Mouse (Mus musculus) heart, embryonic 14.5 days (tissue): ENCODE results near the gene Cmtr1. TPM values are rescaled to one million over a fixed set of nuclear protein-coding genes. Genes with fewer than 3 reads are reported as not detected.

Source experiments
- ATAC-seq: fragments of 200-750 bp; cut with Nextera tagmentation; 2 replicates; pipeline ENCODE4 v1.8.0; 2017; ENCODE audit warnings: low read depth, moderate TSS enrichment; ENCODE audit not compliant: insufficient number of reproducible peaks, insufficient read depth, low FRiP score
- H3K27ac ChIP-seq, 2 experiments: fragments of 200-500 bp in 1 of 2; fragments of 300-500 bp in 1 of 2; sonication (generic) in 1 of 2; replicated peaks in 1 of 2; 2 replicates each; pipeline ENCODE4 v1.5.1; 2012 to 2014; ENCODE audit warnings: low read depth in 2 of 2, low read length in 2 of 2, control low read depth in 1 of 2, mild to moderate bottlenecking in 1 of 2, mixed read lengths in 1 of 2; ENCODE audit not compliant: control insufficient read depth in 1 of 2, insufficient read depth in 1 of 2
- H3K27me3 ChIP-seq: fragments of 300-500 bp; sonication (generic); 2 replicates; pipeline ENCODE4 v1.6.1; 2014; ENCODE audit warnings: mild to moderate bottlenecking, low read length, control low read depth; ENCODE audit not compliant: control insufficient read depth, insufficient read depth
- H3K36me3 ChIP-seq: fragments of 300-500 bp; sonication (generic); 2 replicates; pipeline ENCODE4 v1.6.1; 2014; ENCODE audit warnings: mild to moderate bottlenecking, control low read depth, low read length, mixed read lengths; ENCODE audit not compliant: control insufficient read depth, insufficient read depth
- H3K4me1 ChIP-seq, 2 experiments: fragments of 200-500 bp in 1 of 2; fragments of 300-500 bp in 1 of 2; sonication (generic) in 1 of 2; 2 replicates each; pipeline ENCODE4 v1.6.1; 2012 to 2014; ENCODE audit warnings: low read length in 2 of 2, control low read depth in 1 of 2, mixed read lengths in 1 of 2; ENCODE audit not compliant: control insufficient read depth in 2 of 2, insufficient read depth in 2 of 2
- H3K4me2 ChIP-seq: fragments of 300-500 bp; sonication (generic); 2 replicates; pipeline ENCODE4 v1.6.1; 2014; ENCODE audit warnings: mild to moderate bottlenecking, low read length
- H3K4me3 ChIP-seq, 2 experiments: fragments of 200-500 bp in 1 of 2; fragments of 300-500 bp in 1 of 2; sonication (generic) in 1 of 2; 2 replicates each; pipeline ENCODE4 v1.5.1; 2012 to 2014; ENCODE audit warnings: low read length in 2 of 2, mild to moderate bottlenecking in 2 of 2, control low read depth in 1 of 2, low read depth in 1 of 2, moderate library complexity in 1 of 2; ENCODE audit not compliant: control insufficient read depth in 1 of 2, insufficient read depth in 1 of 2
- H3K9ac ChIP-seq: fragments of 300-500 bp; sonication (generic); 2 replicates; pipeline ENCODE4 v1.6.1; 2014; ENCODE audit warnings: mild to moderate bottlenecking, low read length
- H3K9me3 ChIP-seq: fragments of 300-500 bp; sonication (generic); 2 replicates; pipeline ENCODE4 v1.6.1; 2016; ENCODE audit warnings: low read length, control low read depth; ENCODE audit not compliant: control insufficient read depth
- WGBS: fragments of 180-500 bp; shearing (Covaris S2); extraction: QIAGEN DNeasy Blood & Tissue Kit; methylation state at CpG from one replicate; pipeline ENCODE4 v1.1.7; 2014; 5-methylcytosine and 5-hydroxymethylcytosine counted together
- polyA plus RNA-seq: library from polyadenylated mRNA; unstranded; fragments of >200 nt; fragmentation: Nextera tagmentation; extraction: Ambion mirVana; gene quantifications from 2 replicates; pipeline ENCODE4 v1.2.1, GENCODE M21; 2014

Gene Cmtr1
- polyA plus RNA-seq, 1 experiment from 2014 or later, result 81.3 TPM

DNA sequence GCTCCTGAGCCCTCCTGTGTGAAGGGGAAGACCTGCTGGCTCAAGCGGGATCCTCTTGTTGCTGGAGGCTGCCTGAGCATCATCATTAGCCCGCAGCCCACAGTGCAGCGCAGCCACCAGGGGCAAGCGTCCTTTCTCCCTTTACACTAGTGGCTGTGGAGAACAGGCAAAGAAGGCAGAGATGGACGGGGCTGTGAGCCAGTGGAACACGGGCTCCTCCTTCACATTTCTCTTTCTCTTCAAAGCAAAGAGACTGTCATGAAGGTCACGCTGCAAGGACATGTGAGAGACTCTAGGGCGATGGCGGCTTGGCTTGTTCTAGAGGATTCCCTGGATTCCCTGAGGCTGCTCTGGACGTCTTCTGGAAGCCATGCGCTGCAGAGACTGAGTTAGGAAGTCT lies 19.4 kb upstream of the Cmtr1 start:
- Histone ChIP-seq H3K4me3 (no peak overlapping the region), H3K4me2 (no peak overlapping the region), H3K27ac (peak overlapping the region; percentile 14 to 16; a peak in 1 of 4 replicates), H3K4me1 (peaks cover 14 to 26% of the 10 kb centered on the region in 2 experiments), H3K9ac (no peak overlapping the region), H3K9me3 (no peaks in the 10 kb centered on the region), H3K36me3 (peaks cover 65% of the 10 kb centered on the region), H3K27me3 (no peaks in the 10 kb centered on the region)
- 78% methylated on average over 11 of the region's 11 CpGs for WGBS
- no peak for ATAC-seq

DNA sequence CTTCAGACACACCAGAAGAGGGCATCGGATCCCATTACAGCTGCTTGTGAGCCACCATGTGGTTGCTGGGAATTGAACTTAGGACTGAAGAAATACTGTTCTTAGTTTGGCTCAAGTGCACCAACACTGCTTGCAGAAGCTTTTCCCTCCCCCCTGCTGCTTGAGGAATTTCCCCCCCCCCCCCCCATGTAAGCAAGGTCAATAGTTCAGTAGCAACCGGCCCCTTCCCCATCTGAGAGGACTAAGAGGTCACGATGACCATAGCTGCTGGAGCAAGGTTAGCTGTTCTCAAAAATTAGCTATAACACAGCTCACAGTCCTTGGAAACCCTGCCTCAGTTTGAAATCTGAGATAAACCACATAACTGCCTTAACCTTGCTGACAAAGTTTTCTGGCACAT lies 18.2 kb upstream of the Cmtr1 start:
- WGBS, result 60% methylated on average over 3 of the region's 3 CpGs
- Histone ChIP-seq H3K4me1 (peaks cover 14 to 18% of the 10 kb centered on the region in 2 experiments), H3K36me3 (peaks cover 56% of the 10 kb centered on the region), H3K4me3 (no peak overlapping the region), H3K27me3 (no peaks in the 10 kb centered on the region), H3K9me3 (no peaks in the 10 kb centered on the region), H3K27ac (no peak overlapping the region), H3K4me2 (no peak overlapping the region), H3K9ac (no peak overlapping the region)
- ATAC-seq, result no peak

DNA sequence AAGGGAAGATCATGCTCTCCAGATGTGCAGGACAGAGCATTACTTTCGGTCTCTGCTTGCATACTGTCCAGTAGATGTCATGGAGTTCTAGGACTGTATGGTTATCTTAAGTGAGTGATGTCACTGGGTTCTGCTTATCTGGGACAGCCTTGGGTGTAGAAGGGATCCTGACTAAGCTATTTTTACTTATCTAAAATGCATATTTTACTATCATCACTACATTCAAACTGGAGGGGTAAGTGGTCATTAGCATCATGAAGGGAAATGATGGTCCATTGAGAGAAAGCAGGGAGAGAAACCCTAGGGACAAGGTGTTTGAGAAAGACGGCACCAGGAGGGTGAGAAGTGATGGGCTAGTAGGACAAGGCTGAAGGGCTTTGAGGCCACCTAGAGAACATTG lies 2.1 kb upstream of the Cmtr1 start:
- no peaks in the 10 kb centered on the region for H3K27me3 ChIP-seq
- peaks cover 2 to 9% of the 10 kb centered on the region in 2 experiments for H3K4me1 ChIP-seq
- H3K27ac ChIP-seq, result no peak overlapping the region
- no peaks in the 10 kb centered on the region for H3K9me3 ChIP-seq
- no peak overlapping the region for H3K4me2 ChIP-seq
- H3K9ac ChIP-seq, result no peak overlapping the region
- no peak for ATAC-seq
- peaks cover 4% of the 10 kb centered on the region for H3K36me3 ChIP-seq
- H3K4me3 ChIP-seq, result no peak overlapping the region
- WGBS, result 23% methylated on average over 2 of the region's 2 CpGs

DNA sequence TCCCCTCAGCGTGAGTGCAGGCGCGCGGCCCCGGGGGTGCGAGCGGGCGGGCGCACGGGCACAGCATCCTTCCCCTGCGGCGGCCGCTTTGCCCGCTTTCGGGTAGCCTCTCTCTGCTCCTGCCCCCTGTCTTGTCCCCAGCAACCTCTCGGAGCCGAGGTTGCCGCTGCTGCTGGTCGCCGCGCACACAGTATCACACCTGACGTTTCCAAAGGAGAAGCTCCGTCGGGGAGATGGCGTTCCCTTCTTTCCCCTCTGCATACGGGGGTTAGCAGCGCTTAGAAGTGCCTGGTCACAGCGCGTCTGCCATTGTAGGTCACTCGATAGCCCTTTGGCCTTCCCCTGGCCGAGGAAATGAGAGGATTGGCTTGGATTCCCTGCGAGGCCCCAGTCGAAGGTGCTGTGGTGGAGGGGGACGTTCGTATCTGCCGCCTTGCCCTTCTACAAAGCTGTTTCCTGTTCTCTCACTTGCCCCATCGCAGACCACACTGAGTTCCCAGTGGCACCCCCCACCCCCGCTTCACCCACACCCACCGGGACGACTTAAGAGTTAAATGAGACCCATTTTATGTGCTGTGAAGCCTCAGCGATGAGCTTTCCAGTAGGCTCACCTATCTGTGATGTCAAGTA lies 482 bp downstream of the Cmtr1 start:
- under 1% methylated on average over 41 of the region's 41 CpGs for WGBS
- H3K4me1 ChIP-seq, result peaks cover 2 to 9% of the 10 kb centered on the region in 2 experiments
- H3K27me3 ChIP-seq, result no peaks in the 10 kb centered on the region
- H3K27ac ChIP-seq, result peak overlapping the region; percentile 95 to 96
- peak overlapping the region; percentile 74 for H3K4me2 ChIP-seq
- H3K4me3 ChIP-seq, result peak overlapping the region; percentile 95
- H3K36me3 ChIP-seq, result peaks cover 29% of the 10 kb centered on the region
- H3K9ac ChIP-seq, result peak overlapping the region; percentile 97
- ATAC-seq, result peak; percentile 40
- H3K9me3 ChIP-seq, result no peaks in the 10 kb centered on the region

DNA sequence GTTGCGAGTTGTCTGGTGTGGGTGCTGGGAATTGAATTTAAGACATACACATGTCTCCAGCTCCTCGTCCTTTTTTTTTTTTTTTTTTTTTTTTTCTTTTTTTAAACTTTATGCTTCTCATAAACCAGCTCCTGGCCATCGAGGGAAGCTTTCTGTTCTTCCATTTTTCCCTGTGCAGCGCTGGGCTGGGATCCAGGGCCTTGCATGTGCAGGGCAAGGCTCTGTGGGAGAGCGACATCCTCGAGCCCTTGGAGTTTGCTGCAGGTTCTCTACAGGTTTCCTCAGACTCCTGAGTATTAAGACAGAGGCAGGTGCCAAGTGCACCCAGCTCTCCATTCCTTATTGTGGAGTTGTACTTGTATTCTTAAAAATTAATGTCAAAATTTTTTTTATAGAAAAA lies 1.8 kb downstream of the Cmtr1 start:
- Histone ChIP-seq H3K4me3 (no peak overlapping the region), H3K36me3 (peaks cover 40% of the 10 kb centered on the region), H3K4me1 (peaks cover 2 to 9% of the 10 kb centered on the region in 2 experiments), H3K4me2 (no peak overlapping the region), H3K9ac (no peak overlapping the region), H3K27me3 (no peaks in the 10 kb centered on the region), H3K27ac (no peak overlapping the region), H3K9me3 (no peaks in the 10 kb centered on the region)
- no peak for ATAC-seq
- 92% methylated on average over 6 of the region's 6 CpGs for WGBS

DNA sequence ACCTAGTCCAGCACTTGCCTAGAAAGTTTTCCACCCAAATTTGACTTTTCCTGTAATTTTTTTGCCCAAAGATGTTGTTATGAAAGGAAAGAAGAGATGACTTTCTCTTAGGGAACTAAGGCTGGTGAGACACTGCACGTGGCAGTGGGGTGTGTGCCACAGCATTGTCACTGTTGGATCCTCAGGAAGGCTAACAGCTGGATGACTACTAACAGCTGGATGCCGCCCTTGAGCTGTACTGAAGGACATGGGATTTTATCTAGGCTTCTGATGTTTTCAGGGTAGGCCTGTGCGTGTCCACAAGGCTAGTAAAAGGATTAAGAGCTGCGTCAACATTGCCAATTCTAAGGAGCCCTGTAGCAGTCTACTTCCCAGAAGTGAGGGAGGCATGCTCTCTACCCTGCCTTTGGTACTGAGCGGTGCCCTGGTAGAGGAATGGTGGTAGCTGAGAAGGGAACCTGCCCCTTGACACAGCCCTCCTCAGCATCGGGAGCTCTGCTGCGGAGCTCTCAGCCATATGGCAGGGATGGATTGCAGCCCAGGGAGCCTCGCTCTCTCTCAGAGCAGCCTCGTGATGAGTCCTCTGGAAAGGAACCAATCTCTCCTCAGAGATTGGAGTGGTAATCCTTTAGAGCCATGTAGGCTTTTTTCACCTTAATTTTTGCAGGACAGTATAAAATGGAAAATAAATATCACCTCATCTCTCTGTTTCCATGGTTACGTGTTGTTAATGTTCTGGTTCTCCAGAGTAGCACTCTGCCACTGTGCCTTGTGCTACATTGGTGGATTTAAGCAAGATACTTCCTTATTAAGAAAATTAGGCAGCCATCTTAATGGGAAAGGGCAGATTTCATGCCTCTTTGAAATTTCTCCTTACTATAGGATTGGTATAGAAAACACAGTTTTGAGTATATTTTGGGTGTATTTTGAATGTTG lies 7.9 kb downstream of the Cmtr1 start:
- Histone ChIP-seq H3K27me3 (no peaks in the 10 kb centered on the region), H3K4me2 (no peak overlapping the region), H3K9me3 (no peaks in the 10 kb centered on the region), H3K4me3 (no peak overlapping the region), H3K4me1 (no peaks in the 10 kb centered on the region), H3K36me3 (peaks cover 57% of the 10 kb centered on the region), H3K9ac (no peak overlapping the region), H3K27ac (no peak overlapping the region)
- no peak for ATAC-seq
- WGBS, result 74% methylated on average over 10 of the region's 10 CpGs

DNA sequence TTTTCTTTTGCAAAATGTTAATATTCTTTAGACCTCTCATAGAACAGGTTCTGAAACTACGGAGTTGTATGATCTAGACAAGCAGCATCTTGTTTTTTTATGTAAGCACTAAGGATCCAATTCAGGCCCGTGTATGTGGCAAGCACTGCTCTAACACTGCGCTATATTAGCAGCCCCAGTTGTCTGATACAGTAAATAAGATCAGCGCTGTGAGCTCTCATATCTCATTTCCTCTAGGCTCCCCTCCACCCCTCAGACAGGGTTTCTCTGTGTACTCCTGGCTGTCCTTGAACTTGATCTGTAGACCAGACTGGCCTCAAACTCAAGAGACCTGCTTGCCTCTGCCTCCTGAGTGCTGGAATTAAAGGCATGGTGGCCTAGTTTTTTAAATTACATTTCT lies 8.6 kb downstream of the Cmtr1 start:
- peaks cover 57% of the 10 kb centered on the region for H3K36me3 ChIP-seq

More for the DNA sequence above, 8.6 kb downstream of the Cmtr1 start:
- H3K27me3 ChIP-seq, result no peaks in the 10 kb centered on the region
- H3K9ac ChIP-seq, result no peak overlapping the region
- no peaks in the 10 kb centered on the region for H3K9me3 ChIP-seq
- no peak overlapping the region for H3K27ac ChIP-seq
- H3K4me3 ChIP-seq, result no peak overlapping the region
- no peak overlapping the region for H3K4me2 ChIP-seq
- 86% methylated on average over 4 of the region's 4 CpGs for WGBS
- no peak for ATAC-seq
- H3K4me1 ChIP-seq, result no peaks in the 10 kb centered on the region
